Mouse (Mus musculus) 416B (cell line): ENCODE measurements at regions not wholly inside any gene's neighbourhood (a gene's known extent, or its start where the extent isn't known, plus 50 kb on each side); places are given as distances from the start of the nearest gene placed in this dataset.

ENCODE experiments used
- DNase-seq: peaks from one replicate; pipeline ENCODE4 v3.0.0; 2011; ENCODE audit warnings: low read depth

- DNase-seq, result no peak
Observed at GRCm38 (mm10) chr2:34111286-34111685, 223.5 kb upstream of the Mvb12b start.

- no peak for DNase-seq
Observed at GRCm38 (mm10) chr2:34110582-34110981, 222.8 kb upstream of the Mvb12b start.

GRCm38 (mm10) chr2:34107566-34108303 is 220.0 kb upstream of the Mvb12b start:
- no peak for DNase-seq

- DNase-seq, result no peak
Observed at GRCm38 (mm10) chr2:34106837-34107565, 219.3 kb upstream of the Mvb12b start.

GRCm38 (mm10) chr2:34106245-34106644 is 218.5 kb upstream of the Mvb12b start:
- no peak for DNase-seq

GRCm38 (mm10) chr2:34105271-34106051 is 217.7 kb upstream of the Mvb12b start:
- no peak for DNase-seq

- no peak for DNase-seq
Observed at GRCm38 (mm10) chr2:34098004-34098547, 210.3 kb upstream of the Mvb12b start.

GRCm38 (mm10) chr2:34096561-34096960 is 208.8 kb upstream of the Mvb12b start:
- no peak for DNase-seq

GRCm38 (mm10) chr2:34088832-34089231 is 201.1 kb upstream of the Mvb12b start:
- peak; percentile 81 for DNase-seq

- no peak for DNase-seq
Observed at GRCm38 (mm10) chr2:34086130-34086529, 198.4 kb upstream of the Mvb12b start.

GRCm38 (mm10) chr2:34084513-34084912 is 196.8 kb upstream of the Mvb12b start:
- no peak for DNase-seq

- no peak for DNase-seq
Observed at GRCm38 (mm10) chr2:34082486-34082885, 194.7 kb upstream of the Mvb12b start.

GRCm38 (mm10) chr2:34080176-34080575 is 192.4 kb upstream of the Mvb12b start:
- DNase-seq, result no peak

GRCm38 (mm10) chr2:34079282-34079681 is 191.5 kb upstream of the Mvb12b start:
- no peak for DNase-seq

GRCm38 (mm10) chr2:34078875-34079262 is 191.1 kb upstream of the Mvb12b start:
- DNase-seq, result no peak

- no peak for DNase-seq
Observed at GRCm38 (mm10) chr2:34078248-34078874, 190.6 kb upstream of the Mvb12b start.

- peak; percentile 19 for DNase-seq
Observed at GRCm38 (mm10) chr2:34076346-34076745, 188.6 kb upstream of the Mvb12b start.

- peak; percentile 27 for DNase-seq
Observed at GRCm38 (mm10) chr2:34074066-34074465, 186.3 kb upstream of the Mvb12b start.

GRCm38 (mm10) chr2:34065592-34065991 is 177.8 kb upstream of the Mvb12b start:
- DNase-seq, result no peak

- DNase-seq, result peak; percentile 45
Observed at GRCm38 (mm10) chr2:34065090-34065489, 177.3 kb upstream of the Mvb12b start.

GRCm38 (mm10) chr2:34056552-34056951 is 168.8 kb upstream of the Mvb12b start:
- DNase-seq, result no peak

GRCm38 (mm10) chr2:34043064-34043463 is 155.3 kb upstream of the Mvb12b start:
- DNase-seq, result no peak
